Mouse (Mus musculus): Measurements from ENCODE around the gene Ppie. TPM values are rescaled to one million over a fixed set of nuclear protein-coding genes. Genes with fewer than 3 reads are reported as not detected.

The Ppie gene
- polyA plus RNA-seq, 1 experiment from 2014 or later: 30.9 TPM

- no peak for ATAC-seq
- 55% methylated on average over 5 of the region's 5 CpGs for WGBS
- no peak overlapping the region for H3K27ac ChIP-seq (ENCODE audit: low read depth, low read length)
- H3K36me3 ChIP-seq (ENCODE audit: control insufficient read depth, insufficient read depth): no peaks in the 10 kb centered on the region
- H3K9me3 ChIP-seq (ENCODE audit: control insufficient read depth): no peaks in the 10 kb centered on the region
- no peak overlapping the region for H3K4me2 ChIP-seq (replicated peaks; ENCODE audit: low read depth)
- no peak overlapping the region for H3K4me3 ChIP-seq (ENCODE audit: low read depth, low read length)
- H3K9ac ChIP-seq (ENCODE audit: low read depth, low read length): no peak overlapping the region
- TF ChIP-seq CTCF (IDR thresholded peaks at IDR 0.05; ENCODE audit: low read depth): no peak
- H3K4me1 ChIP-seq (replicated peaks; ENCODE audit: control insufficient read depth, insufficient read depth, low read length): no peaks in the 10 kb centered on the region
- no peaks in the 10 kb centered on the region for H3K27me3 ChIP-seq (replicated peaks; ENCODE audit: control insufficient read depth, insufficient read depth, low read length)
Measured at GRCm38 (mm10) chr4:123152976-123153375, 13.2 kb upstream of the Ppie start.

- 80% methylated on average over 4 of the region's 4 CpGs for WGBS
- H3K27ac ChIP-seq (ENCODE audit: low read depth, low read length): no peak overlapping the region
Measured at GRCm38 (mm10) chr4:123152003-123152402, 12.3 kb upstream of the Ppie start.

GRCm38 (mm10) chr4:123147446-123148150 lies 7.8 kb upstream of the Ppie start:
- H3K36me3 ChIP-seq (ENCODE audit: control insufficient read depth, insufficient read depth): no peaks in the 10 kb centered on the region
- TF ChIP-seq CTCF (IDR thresholded peaks at IDR 0.05; ENCODE audit: low read depth): no peak

More at GRCm38 (mm10) chr4:123152003-123152402, 12.3 kb upstream of the Ppie start:
- no peaks in the 10 kb centered on the region for H3K9me3 ChIP-seq (ENCODE audit: control insufficient read depth)
- no peak overlapping the region for H3K4me3 ChIP-seq (ENCODE audit: low read depth, low read length)
- H3K27me3 ChIP-seq (replicated peaks; ENCODE audit: control insufficient read depth, insufficient read depth, low read length): no peaks in the 10 kb centered on the region
- TF ChIP-seq CTCF (IDR thresholded peaks at IDR 0.05; ENCODE audit: low read depth): peak; percentile 23; the same call in 1 of the 2 replicates
- H3K4me2 ChIP-seq (replicated peaks; ENCODE audit: low read depth): no peak overlapping the region
- H3K4me1 ChIP-seq (replicated peaks; ENCODE audit: control insufficient read depth, insufficient read depth, low read length): no peaks in the 10 kb centered on the region
- H3K36me3 ChIP-seq (ENCODE audit: control insufficient read depth, insufficient read depth): no peaks in the 10 kb centered on the region
- H3K9ac ChIP-seq (ENCODE audit: low read depth, low read length): no peak overlapping the region
- ATAC-seq: no peak

GRCm38 (mm10) chr4:123137551-123137950 lies 2.2 kb downstream of the Ppie start:
- H3K4me2 ChIP-seq (replicated peaks; ENCODE audit: low read depth): no peak overlapping the region
- no peak for ATAC-seq
- 81% methylated on average over 3 of the region's 3 CpGs for WGBS

More at GRCm38 (mm10) chr4:123147446-123148150, 7.8 kb upstream of the Ppie start:
- WGBS: 66% methylated on average over 5 of the region's 5 CpGs
- Histone ChIP-seq H3K4me2 (replicated peaks; ENCODE audit: low read depth) (no peak overlapping the region), H3K9ac (ENCODE audit: low read depth, low read length) (no peak overlapping the region), H3K4me3 (ENCODE audit: low read depth, low read length) (no peak overlapping the region), H3K9me3 (ENCODE audit: control insufficient read depth) (no peaks in the 10 kb centered on the region), H3K27me3 (replicated peaks; ENCODE audit: control insufficient read depth, insufficient read depth, low read length) (no peaks in the 10 kb centered on the region), H3K27ac (ENCODE audit: low read depth, low read length) (no peak overlapping the region), H3K4me1 (replicated peaks; ENCODE audit: control insufficient read depth, insufficient read depth, low read length) (no peaks in the 10 kb centered on the region)
- ATAC-seq: no peak

GRCm38 (mm10) chr4:123127051-123127450 lies 12.7 kb downstream of the Ppie start:
- H3K9ac ChIP-seq (ENCODE audit: low read depth, low read length): no peak overlapping the region
- ATAC-seq: no peak
- H3K27ac ChIP-seq (ENCODE audit: low read depth, low read length): no peak overlapping the region
- no peaks in the 10 kb centered on the region for H3K9me3 ChIP-seq (ENCODE audit: control insufficient read depth)
- H3K4me2 ChIP-seq (replicated peaks; ENCODE audit: low read depth): no peak overlapping the region
- no peaks in the 10 kb centered on the region for H3K4me1 ChIP-seq (replicated peaks; ENCODE audit: control insufficient read depth, insufficient read depth, low read length)
- no peaks in the 10 kb centered on the region for H3K27me3 ChIP-seq (replicated peaks; ENCODE audit: control insufficient read depth, insufficient read depth, low read length)
- TF ChIP-seq CTCF (IDR thresholded peaks at IDR 0.05; ENCODE audit: low read depth): no peak
- H3K36me3 ChIP-seq (ENCODE audit: control insufficient read depth, insufficient read depth): peaks cover 64% of the 10 kb centered on the region
- H3K4me3 ChIP-seq (ENCODE audit: low read depth, low read length): no peak overlapping the region
- 88% methylated on average over 4 of the region's 4 CpGs for WGBS

More at GRCm38 (mm10) chr4:123137551-123137950, 2.2 kb downstream of the Ppie start:
- H3K27me3 ChIP-seq (replicated peaks; ENCODE audit: control insufficient read depth, insufficient read depth, low read length): no peaks in the 10 kb centered on the region
- H3K9ac ChIP-seq (ENCODE audit: low read depth, low read length): no peak overlapping the region
- H3K9me3 ChIP-seq (ENCODE audit: control insufficient read depth): no peaks in the 10 kb centered on the region
- H3K36me3 ChIP-seq (ENCODE audit: control insufficient read depth, insufficient read depth): peaks cover 32% of the 10 kb centered on the region
- H3K4me1 ChIP-seq (replicated peaks; ENCODE audit: control insufficient read depth, insufficient read depth, low read length): peaks cover 9% of the 10 kb centered on the region; the same call in 1 of the 2 replicates
- H3K4me3 ChIP-seq (ENCODE audit: low read depth, low read length): no peak overlapping the region
- H3K27ac ChIP-seq (ENCODE audit: low read depth, low read length): no peak overlapping the region
- TF ChIP-seq CTCF (IDR thresholded peaks at IDR 0.05; ENCODE audit: low read depth): no peak

GRCm38 (mm10) chr4:123126626-123127025 lies 13.1 kb downstream of the Ppie start:
- Histone ChIP-seq H3K36me3 (ENCODE audit: control insufficient read depth, insufficient read depth) (peaks cover 60% of the 10 kb centered on the region), H3K9me3 (ENCODE audit: control insufficient read depth) (no peaks in the 10 kb centered on the region), H3K4me3 (ENCODE audit: low read depth, low read length) (no peak overlapping the region), H3K4me1 (replicated peaks; ENCODE audit: control insufficient read depth, insufficient read depth, low read length) (no peaks in the 10 kb centered on the region), H3K27me3 (replicated peaks; ENCODE audit: control insufficient read depth, insufficient read depth, low read length) (no peaks in the 10 kb centered on the region), H3K4me2 (replicated peaks; ENCODE audit: low read depth) (no peak overlapping the region), H3K27ac (ENCODE audit: low read depth, low read length) (no peak overlapping the region), H3K9ac (ENCODE audit: low read depth, low read length) (no peak overlapping the region)
- TF ChIP-seq CTCF (IDR thresholded peaks at IDR 0.05; ENCODE audit: low read depth): no peak
- 93% methylated on average over 7 of the region's 7 CpGs for WGBS
- no peak for ATAC-seq
